Mouse (Mus musculus) liver, embryonic 14.5 days (tissue): ENCODE data around the gene Zfp280b.

Experiments used
- CTCF ChIP-seq: IDR thresholded peaks from 2 replicates; pipeline ENCODE4 v1.5.1; 2016; ENCODE audit warnings: antibody characterized with exemption, low read depth, control low read depth
- EP300 ChIP-seq: IDR thresholded peaks from 2 replicates; pipeline ENCODE4 v1.6.1; 2016; ENCODE audit warnings: antibody characterized with exemption, low read depth

DNA sequence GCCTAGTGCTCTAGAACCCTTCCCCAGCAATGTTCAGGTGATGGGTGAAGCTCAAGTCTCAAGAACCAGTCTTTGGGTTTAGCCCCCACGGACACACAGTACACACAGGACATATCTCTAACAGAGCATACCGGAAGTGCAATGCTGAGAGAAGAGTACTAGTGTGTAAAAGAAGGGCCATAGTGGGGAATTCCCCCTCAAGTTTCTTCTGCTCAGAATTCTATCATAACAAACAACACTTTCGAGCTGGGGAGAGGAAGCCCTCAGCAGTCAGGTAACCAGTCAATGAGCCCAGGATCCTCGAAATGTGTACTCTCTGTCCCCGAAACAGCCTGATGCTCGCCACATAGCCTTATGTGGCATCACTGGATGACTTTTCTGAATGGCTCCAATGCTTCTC, 26.1 kb upstream of the Zfp280b start:
- TF ChIP-seq CTCF (no peak), EP300 (no peak)
